Mouse (Mus musculus): ENCODE data around the gene Gm49601.

Gm49601 gene

GRCm38 (mm10) chr16:18629390-18630231 lies 3.4 kb upstream of the Gm49601 start, which contains the start of gene Sept5:
Gene Sept5 (minus strand): TSS chr16:18629954.
- DNase-seq (ENCODE audit: low read depth in 2 of 2, low spot score in 2 of 2): no peak

- DNase-seq (ENCODE audit: low read depth in 2 of 2, low spot score in 2 of 2): no peak
Measured at GRCm38 (mm10) chr16:18628948-18629340, 2.7 kb upstream of the Gm49601 start.

- DNase-seq (ENCODE audit: low read depth in 2 of 2, low spot score in 2 of 2): no peak
Measured at GRCm38 (mm10) chr16:18628206-18628947, 2.1 kb upstream of the Gm49601 start.

- no peak for DNase-seq (ENCODE audit: low read depth in 2 of 2, low spot score in 2 of 2)
Measured at GRCm38 (mm10) chr16:18627163-18627562, 936 bp upstream of the Gm49601 start.

GRCm38 (mm10) chr16:18625791-18626311 lies 376 bp downstream of the Gm49601 start:
- DNase-seq (ENCODE audit: low read depth in 2 of 2, low spot score in 2 of 2): no peak

GRCm38 (mm10) chr16:18625097-18625496 lies 1.1 kb downstream of the Gm49601 start:
- no peak for DNase-seq (ENCODE audit: low read depth in 2 of 2, low spot score in 2 of 2)

GRCm38 (mm10) chr16:18624641-18625040 lies 1.6 kb downstream of the Gm49601 start:
- DNase-seq (ENCODE audit: low read depth in 2 of 2, low spot score in 2 of 2): no peak

GRCm38 (mm10) chr16:18623751-18624540 lies 2.3 kb downstream of the Gm49601 start:
- DNase-seq (ENCODE audit: low read depth in 2 of 2, low spot score in 2 of 2): no peak

GRCm38 (mm10) chr16:18622916-18623750 lies 3.1 kb downstream of the Gm49601 start:
- DNase-seq (ENCODE audit: low read depth in 2 of 2, low spot score in 2 of 2): no peak

GRCm38 (mm10) chr16:18622019-18622418 lies 4.2 kb downstream of the Gm49601 start, which contains the start of gene Gp1bb:
Gene Gp1bb (minus strand): TSS chr16:18622403.
- no peak for DNase-seq (ENCODE audit: low read depth in 2 of 2, low spot score in 2 of 2)

GRCm38 (mm10) chr16:18621362-18622001 lies 4.7 kb downstream of the Gm49601 start:
- no peak for DNase-seq (ENCODE audit: low read depth in 2 of 2, low spot score in 2 of 2)

GRCm38 (mm10) chr16:18620601-18621361 lies 5.4 kb downstream of the Gm49601 start:
- DNase-seq (ENCODE audit: low read depth in 2 of 2, low spot score in 2 of 2): no peak

- no peak for DNase-seq (ENCODE audit: low read depth in 2 of 2, low spot score in 2 of 2)
Measured at GRCm38 (mm10) chr16:18620201-18620600, 6.0 kb downstream of the Gm49601 start.

- DNase-seq (ENCODE audit: low read depth in 2 of 2, low spot score in 2 of 2): no peak
Measured at GRCm38 (mm10) chr16:18619110-18619509, 7.1 kb downstream of the Gm49601 start.

- DNase-seq (ENCODE audit: low read depth in 2 of 2, low spot score in 2 of 2): no peak
Measured at GRCm38 (mm10) chr16:18618297-18618696, 7.9 kb downstream of the Gm49601 start.

- peak; percentile 74 to 81 for DNase-seq (ENCODE audit: low read depth in 2 of 2, low spot score in 2 of 2)
Measured at GRCm38 (mm10) chr16:18617370-18618065, 8.7 kb downstream of the Gm49601 start.

GRCm38 (mm10) chr16:18613301-18613700 lies 12.9 kb downstream of the Gm49601 start:
- no peak for DNase-seq (ENCODE audit: low read depth in 2 of 2, low spot score in 2 of 2)

- no peak for DNase-seq (ENCODE audit: low read depth in 2 of 2, low spot score in 2 of 2)
Measured at GRCm38 (mm10) chr16:18611752-18612151, 14.5 kb downstream of the Gm49601 start.
